Mouse (Mus musculus) gonadal fat pad, adult 2 months (tissue): ENCODE results near the gene Cox6b2. TPM values are rescaled to one million over a fixed set of nuclear protein-coding genes. Genes with fewer than 3 reads are reported as not detected.
"Not testable (repeated sequence)": the region's sequence is repeated elsewhere in the genome, so short reads cannot be mapped to it uniquely, and the experiment has no call there.

Experiments used
- DNase-seq: peaks from one replicate; pipeline ENCODE4 v3.0.0-alpha.2; 2012; ENCODE audit warnings: low read depth
- polyA plus RNA-seq: library from polyadenylated mRNA; depleted of rRNA; stranded (reverse); fragments of >200 nt; gene quantifications from 2 replicates; pipeline ENCODE4 v1.2.3, GENCODE M21; 2012; rRNA removed

Cox6b2 gene
- polyA plus RNA-seq, result 36.7 and 37.2 TPM in 2 replicates

DNA sequence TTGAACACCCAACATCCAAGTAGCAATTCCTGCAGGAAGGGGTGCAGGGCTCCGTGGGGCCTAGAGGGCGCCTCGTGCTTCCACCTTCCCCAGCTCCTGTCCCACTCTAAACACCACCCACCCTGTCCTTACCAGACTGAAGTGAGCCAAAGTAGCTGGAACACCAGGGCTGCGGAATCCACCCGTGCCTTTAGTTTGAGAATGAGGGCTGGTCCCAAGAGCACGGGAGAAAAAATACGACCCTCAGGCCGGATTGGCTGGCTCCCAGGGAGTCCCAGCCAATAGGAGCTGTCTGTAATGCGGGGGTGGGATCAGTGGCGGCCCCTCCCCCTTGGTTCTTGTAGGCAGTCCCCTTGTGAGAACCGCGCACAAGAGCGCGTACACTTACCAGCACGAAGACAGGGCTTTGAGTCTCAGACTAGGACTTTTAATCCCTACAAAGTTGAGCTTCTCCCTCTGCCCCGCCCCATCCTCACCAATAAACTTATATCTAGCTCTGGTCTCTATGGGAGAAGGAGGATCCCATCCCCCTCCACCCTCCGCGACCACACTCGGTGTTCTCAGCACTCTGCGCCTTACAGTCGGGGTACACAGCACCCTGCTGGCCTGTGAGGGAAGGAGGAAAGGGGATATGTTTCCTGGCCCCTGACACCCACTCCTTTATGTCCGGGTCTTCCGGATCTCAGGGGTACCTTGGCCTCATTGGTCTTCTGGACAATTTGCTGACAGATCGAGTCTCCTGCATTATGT, at the start of gene Cox6b2:
Gene Cox6b2, minus strand, starts transcription at position 274 of the 750 bp plus-strand sequence.
- no peak for DNase-seq

GRCm38 (mm10) chr7:4802247-4802646, 49.4 kb upstream of the Cox6b2 start:
- no peak for DNase-seq

- no peak for DNase-seq
Measured at GRCm38 (mm10) chr7:4795767-4796433, 43.0 kb upstream of the Cox6b2 start.

- no peak for DNase-seq
Measured at GRCm38 (mm10) chr7:4794631-4795168, 41.8 kb upstream of the Cox6b2 start.

DNA sequence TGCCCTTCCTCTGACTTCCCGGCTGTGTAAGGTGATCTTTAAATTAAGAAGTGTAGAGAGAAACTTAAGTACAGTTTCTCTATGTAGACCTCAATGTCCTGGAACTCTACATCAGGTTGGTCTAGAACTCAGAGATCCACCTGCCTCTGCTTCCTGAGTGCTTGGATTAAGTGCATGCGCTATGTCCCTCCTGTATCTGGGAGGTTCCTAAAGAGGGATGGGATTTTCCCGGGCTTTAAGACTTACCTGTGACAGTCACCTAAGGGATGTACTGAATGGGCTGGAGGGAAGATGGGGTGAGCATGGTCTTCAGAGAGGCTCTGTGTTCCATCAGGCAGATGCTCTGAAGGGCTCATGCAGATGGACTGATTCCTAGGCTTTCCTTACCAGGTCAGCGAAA, 40.8 kb upstream of the Cox6b2 start:
- no peak for DNase-seq

DNA sequence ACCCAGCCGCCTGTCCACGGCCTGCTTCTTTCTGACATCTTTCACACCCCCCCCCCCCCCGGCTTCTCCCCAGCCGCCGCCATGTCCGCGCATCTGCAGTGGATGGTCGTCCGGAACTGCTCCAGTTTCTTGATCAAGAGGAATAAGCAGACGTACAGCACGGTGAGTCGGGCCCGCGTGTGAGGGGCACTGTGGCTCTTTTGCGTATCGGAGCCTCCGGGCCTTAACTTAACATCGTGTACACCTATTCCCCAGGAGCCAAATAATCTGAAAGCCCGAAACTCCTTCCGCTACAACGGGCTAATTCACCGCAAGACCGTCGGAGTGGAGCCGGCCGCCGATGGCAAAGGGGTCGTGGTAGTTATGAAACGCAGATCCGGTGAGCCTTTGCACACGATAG, 40.4 kb upstream of the Cox6b2 start:
- not testable (repeated sequence) for DNase-seq

GRCm38 (mm10) chr7:4792278-4793212, 39.7 kb upstream of the Cox6b2 start, which contains the start of gene Rpl28:
Rpl28 (plus strand) TSS chr7:4792874.
- DNase-seq, result peak; percentile 75

DNA sequence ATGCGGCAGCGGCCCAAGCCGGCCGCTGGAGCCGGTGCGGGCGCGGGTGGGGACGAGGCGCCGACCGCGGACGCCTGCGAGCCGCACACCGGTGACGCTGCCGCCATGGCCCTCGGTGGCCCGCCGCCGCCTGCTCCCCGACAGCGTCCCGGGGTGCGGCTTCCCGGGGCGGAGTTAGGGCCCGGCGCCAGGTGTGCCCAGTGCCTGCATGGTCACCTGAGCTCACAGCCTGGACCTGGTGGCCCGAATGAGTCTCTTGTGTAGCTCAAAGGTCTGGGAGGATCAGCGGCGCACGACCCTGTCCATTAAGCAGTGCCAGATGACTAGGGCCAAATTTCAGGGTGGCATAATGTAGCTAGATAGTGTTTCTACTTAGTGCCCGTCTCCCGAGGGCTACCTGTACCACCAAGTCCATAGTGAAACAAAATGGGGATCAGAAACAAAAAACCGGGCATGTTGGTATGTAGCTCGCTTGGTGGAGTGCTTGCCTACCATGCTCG, 36.6 kb upstream of the Cox6b2 start, which contains the start of gene Tmem238:
Gene Tmem238, minus strand, starts transcription at position 221 of the 500 bp plus-strand sequence.
- no peak for DNase-seq

- DNase-seq, result no peak
Measured at GRCm38 (mm10) chr7:4788499-4789435, 35.9 kb upstream of the Cox6b2 start.

DNA sequence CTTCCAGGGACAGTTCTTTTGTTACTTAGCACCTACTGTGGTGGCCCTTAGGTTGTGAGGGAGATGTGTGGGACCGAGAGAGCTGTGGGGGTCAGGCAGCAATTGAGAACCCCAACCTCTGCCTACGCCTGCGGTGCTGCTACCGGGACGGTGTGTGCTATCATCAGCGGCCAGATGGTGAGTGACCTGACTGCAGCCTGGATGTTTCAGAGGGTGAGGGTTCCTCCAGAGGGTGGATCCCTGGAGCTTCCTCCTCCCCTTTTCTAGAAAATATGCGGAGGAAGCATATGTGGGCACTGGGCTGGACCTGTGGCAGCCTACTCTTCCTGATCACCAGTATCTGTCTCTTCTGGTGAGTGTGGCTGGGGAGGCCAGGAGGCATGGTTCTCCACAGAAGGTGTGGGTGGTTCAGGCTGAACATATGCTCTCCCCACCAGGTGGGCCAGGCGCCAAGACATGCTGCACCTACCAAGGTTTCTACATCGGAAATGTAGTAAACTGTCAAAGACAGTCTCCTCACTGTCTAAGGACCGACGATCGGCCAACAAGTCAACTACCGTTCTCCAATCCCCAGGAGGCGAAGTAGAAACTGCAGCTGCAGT, 30.9 kb upstream of the Cox6b2 start:
- DNase-seq, result no peak

DNA sequence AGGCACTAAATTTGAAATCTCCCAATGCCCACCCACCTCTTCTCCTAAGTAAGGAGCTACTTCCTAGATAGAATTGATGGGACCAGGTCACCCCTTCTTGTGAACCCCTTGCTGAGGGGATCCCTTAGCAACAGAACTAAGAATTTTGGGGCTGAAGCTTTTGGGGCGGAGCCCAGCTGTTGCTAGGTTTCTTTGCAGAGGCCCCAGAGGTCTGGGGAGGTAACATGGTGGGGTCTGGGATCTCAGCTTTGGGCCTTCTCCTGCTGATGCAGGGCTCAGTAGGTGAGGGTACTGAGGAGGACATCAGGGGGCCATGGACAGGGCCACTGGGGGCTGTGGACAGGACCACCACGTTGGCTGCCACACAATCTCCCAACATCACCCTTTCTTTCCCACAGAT, 29.9 kb upstream of the Cox6b2 start, which contains the start of the genes Il11 and Tmem190:
Gene Il11, minus strand, starts transcription at position 101 of the 400 bp plus-strand sequence.
Gene Tmem190, plus strand, starts transcription at position 179 of the 400 bp plus-strand sequence.
- no peak for DNase-seq

GRCm38 (mm10) chr7:4782130-4782529, 29.2 kb upstream of the Cox6b2 start:
- no peak for DNase-seq

DNA sequence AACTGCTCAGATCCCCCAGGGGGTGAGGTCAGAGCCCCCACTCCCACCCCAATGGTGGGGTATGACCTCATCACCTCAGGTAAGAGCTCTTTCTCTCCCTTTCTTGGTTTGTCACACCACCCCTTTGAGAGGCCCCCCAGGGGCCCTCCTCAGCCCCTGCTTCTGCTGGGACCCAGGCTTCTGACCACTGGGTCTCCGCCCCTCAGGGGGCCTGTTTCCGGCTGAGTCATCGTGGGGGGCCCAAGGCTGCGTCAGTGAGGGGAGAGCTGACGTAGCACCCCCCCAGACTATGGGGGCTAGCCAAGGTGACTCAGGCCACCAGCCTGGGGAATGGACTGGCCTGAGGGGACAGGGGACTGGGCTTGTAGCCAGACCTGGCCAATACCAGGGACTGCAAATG, 27.0 kb upstream of the Cox6b2 start:
- DNase-seq, result no peak

DNA sequence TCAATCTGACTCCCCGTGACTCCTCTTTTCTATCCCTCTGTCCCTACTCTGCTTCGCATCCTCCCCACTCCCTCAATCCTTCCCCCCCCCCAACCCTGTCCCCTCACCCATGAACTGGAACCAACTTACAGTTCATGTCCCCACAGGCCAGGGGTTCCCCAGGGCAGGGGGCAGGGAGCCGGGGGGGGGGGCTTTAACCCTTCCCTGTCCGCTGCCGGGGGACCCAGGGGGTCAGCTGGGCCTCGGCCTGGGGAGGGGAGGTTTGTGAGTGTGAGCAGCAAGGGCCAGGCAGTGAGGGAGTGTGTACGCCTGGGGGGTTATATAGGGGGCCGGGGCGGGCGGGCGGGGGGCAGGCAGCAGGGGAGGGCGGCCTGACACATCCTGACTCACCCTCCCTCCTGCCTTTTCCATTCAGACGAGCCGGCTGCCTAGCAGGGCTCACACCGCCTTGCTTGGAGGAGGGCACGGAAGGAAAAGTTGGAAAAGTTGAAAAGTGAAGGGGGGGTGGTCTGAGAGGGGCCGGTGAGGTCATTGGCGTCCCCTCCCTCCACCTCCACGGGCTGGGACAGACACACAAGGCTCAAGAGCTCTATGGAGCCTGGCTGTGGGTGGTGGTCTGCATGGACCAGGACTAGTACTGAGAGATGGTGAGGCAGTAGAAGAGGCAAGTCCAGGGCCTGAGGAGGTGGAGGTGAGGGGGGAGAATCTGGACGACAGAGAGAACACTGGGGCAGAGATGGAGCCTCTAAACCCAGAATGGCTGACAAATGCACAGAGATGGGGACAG, 25.1 kb upstream of the Cox6b2 start:
- no peak for DNase-seq

DNA sequence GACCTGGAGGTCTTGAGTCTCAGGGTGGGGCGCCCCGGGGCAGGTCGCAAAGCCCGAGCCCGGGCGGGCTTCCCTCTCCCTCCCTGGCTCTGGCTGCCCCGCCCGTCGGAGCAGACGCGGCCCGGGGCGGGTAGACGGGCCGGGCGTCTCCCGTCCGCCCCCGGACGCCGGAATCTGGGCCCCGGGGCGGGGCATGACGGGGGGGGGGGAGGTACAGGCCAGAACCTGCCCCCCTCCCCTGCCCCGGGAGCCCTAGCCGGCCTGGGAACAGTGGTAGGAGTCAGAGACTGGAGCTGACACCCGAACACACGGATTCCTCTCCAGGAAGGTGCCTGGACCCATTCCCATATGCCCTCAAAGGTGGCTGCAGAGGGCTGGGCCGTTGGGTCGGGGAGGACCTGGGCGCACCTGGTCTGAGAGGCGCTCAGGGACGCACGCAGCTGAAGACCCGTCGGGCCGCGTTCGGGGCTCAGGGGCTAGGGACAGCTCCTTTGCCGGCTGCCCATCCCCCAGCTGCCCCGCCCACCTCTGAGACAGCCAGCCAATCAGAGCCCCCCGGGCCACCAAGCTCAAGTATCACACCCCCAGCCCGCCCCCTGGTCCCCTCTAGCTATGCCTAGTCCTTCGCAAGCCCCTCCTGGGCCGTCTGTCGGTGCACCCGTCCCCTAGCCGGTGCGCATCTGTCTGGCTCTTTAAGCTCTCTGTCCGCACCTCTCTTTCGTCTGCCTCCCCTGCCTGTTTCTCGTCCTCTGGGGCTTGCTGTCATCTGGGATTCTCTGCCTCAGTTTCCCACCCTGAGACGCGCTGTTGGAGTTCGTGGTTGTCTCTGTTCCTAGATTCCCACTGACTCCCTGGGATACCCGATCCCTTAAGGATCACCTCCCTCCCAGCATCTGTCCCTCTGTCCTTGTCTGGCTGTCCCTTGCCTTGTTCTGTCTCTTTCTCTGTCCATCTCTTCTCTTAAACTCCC, 24.3 kb upstream of the Cox6b2 start:
- DNase-seq, result no peak

DNA sequence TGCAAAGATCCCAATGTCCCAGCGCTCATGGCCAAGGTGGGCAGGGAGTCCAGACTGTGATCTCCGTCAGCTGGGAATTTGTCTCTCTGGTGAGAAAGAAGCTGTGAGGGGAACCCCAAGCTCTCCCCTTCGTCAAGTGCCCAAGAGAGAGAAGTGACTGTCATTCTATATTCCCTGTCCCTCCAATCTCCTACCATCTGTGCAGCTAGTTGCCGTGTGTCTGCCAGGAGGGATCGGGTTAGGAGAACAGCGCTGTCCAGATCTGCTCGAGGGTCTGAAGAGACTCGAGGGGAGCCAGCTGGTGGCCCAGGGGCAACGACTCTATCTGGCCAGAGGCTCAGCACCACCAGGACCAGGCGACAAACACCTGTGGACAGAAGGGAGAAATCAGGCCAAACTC, 23.2 kb upstream of the Cox6b2 start:
- DNase-seq, result no peak

DNA sequence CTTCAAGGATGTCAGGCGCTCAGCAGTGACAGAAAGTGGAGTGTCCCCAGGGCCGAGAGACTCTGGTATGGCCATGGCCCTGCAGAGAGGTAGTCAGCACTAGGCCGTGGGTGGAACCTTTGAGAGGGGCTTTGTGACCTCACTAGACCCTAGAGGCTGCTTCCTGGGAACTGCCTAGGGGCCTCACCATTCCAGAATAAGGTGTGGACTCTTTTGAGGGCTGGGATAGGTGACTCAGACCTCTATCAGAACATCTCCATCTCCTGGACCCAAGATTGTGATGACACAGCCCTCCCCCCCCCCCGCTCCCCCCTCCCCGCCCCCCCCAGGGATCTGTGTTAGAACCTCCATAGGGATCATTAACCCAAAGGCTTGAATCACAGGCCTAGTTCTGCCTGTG, 18.3 kb upstream of the Cox6b2 start, which contains the start of gene Fam71e2:
Gene Fam71e2, minus strand, starts transcription at position 101 of the 400 bp plus-strand sequence.
- DNase-seq, result no peak
